Mouse (Mus musculus): ENCODE measurements at regions not wholly inside any gene's neighbourhood (a gene's known extent, or its start where the extent isn't known, plus 50 kb on each side); places are given as distances from the start of the nearest gene placed in this dataset.

DNA sequence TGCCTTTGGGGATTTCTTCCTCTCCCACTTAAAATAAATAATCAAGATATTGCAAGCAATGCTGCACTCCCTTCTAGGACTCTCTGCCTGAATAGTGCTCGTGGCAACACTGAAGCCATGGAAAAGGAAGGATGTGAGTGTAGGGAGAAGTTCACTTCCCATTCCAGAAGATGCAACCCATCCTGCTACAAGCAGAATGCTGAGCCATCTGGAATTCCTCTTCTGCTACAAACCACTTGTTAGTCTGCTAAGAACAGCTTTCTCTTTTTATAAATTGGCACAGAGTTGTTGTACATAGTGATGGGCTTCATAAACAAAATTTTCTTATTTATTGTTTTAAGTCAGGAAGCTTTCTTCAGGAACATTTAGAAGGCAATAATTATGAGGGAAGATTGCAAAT is 215.7 kb upstream of the Lmcd1 start:
- no peak for TF ChIP-seq CTCF (IDR thresholded peaks at IDR 0.05)
- TF ChIP-seq EP300 (IDR thresholded peaks at IDR 0.05; ENCODE audit: insufficient read depth, low read depth, low read length) = no peak
- no peak for TF ChIP-seq POLR2A (IDR thresholded peaks at IDR 0.05; ENCODE audit: insufficient read depth, low read depth, low read length)

Data from heart, adult 2 months (tissue).